Mouse (Mus musculus) myocyte (in vitro differentiated cells): Measurements from ENCODE around the gene Skp1a.

Source experiments
- CEBPB ChIP-seq: IDR thresholded peaks from 2 replicates; pipeline ENCODE4 v1.6.1; 2011; ENCODE audit warnings: mild to moderate bottlenecking, moderate library complexity; ENCODE audit not compliant: poor library complexity, insufficient read depth, severe bottlenecking
- E2F4 ChIP-seq: IDR thresholded peaks from one replicate; pipeline ENCODE4 v1.6.1; 2011; ENCODE audit warnings: mild to moderate bottlenecking, control low read depth, moderate library complexity; ENCODE audit not compliant: insufficient read depth
- MAX ChIP-seq: IDR thresholded peaks from one replicate; pipeline ENCODE4 v1.6.1; 2011; ENCODE audit warnings: low read depth, mild to moderate bottlenecking, control low read depth
- POLR2A ChIP-seq: IDR thresholded peaks from one replicate; pipeline ENCODE4 v1.6.1; 2011; ENCODE audit warnings: low read depth, mild to moderate bottlenecking, control low read depth, moderate library complexity; ENCODE audit not compliant: insufficient read length
- USF1 ChIP-seq: IDR thresholded peaks from one replicate; pipeline ENCODE4 v1.6.1; 2011; ENCODE audit warnings: low read depth, mild to moderate bottlenecking, control low read depth, moderate library complexity

DNA sequence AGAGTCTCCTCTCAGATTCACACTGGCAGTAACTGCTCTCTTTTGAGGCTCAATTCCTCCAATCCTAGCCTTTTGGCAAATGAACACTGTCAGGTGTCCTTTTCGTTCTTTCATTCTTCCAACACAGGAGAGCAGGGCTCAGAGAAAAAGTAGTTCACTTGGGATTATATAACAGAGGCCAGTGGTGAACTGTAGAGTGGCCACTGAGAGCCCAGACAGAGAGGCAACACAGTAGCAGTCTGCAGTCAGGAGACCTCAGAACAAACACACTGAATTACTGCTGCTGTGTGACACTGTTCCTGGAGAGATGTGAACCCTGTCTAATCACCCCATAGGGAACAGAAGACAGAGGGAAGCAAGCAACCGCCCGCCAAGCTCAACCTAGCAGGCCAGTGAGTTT is 4.7 kb upstream of the Skp1a start:
- TF ChIP-seq USF1 (no peak), CEBPB (no peak), MAX (no peak), E2F4 (no peak), POLR2A (no peak)
